Mouse (Mus musculus) forebrain, embryonic 15.5 days (tissue): ENCODE results near the gene Mlst8. TPM values are rescaled to one million over a fixed set of nuclear protein-coding genes. Genes with fewer than 3 reads are reported as not detected.
"Not testable (repeated sequence)": the region's sequence is repeated elsewhere in the genome, so short reads cannot be mapped to it uniquely, and the experiment has no call there.

ENCODE experiments used
- ATAC-seq: fragments of 200-750 bp; cut with Nextera tagmentation; replicated peaks from 2 replicates; pipeline ENCODE4 v1.8.0; 2017; ENCODE audit warnings: mild to moderate bottlenecking, moderate TSS enrichment, moderate library complexity
- H3K27ac ChIP-seq: fragments of 300-500 bp; sonication (generic); replicated peaks from 2 replicates; pipeline ENCODE4 v1.5.1; 2015; ENCODE audit warnings: mild to moderate bottlenecking, inconsistent platforms
- H3K27me3 ChIP-seq: fragments of 300-500 bp; sonication (generic); 2 replicates; pipeline ENCODE4 v1.6.1; 2015; ENCODE audit warnings: inconsistent platforms
- H3K36me3 ChIP-seq: fragments of 300-500 bp; sonication (generic); 2 replicates; pipeline ENCODE4 v1.6.1; 2015; ENCODE audit warnings: mild to moderate bottlenecking, inconsistent platforms
- H3K4me1 ChIP-seq: fragments of 300-500 bp; sonication (generic); 2 replicates; pipeline ENCODE4 v1.6.1; 2015; ENCODE audit warnings: inconsistent platforms
- H3K4me2 ChIP-seq: fragments of 300-500 bp; sonication (generic); replicated peaks from 2 replicates; pipeline ENCODE4 v1.6.1; 2015; ENCODE audit warnings: mild to moderate bottlenecking, inconsistent platforms
- H3K4me3 ChIP-seq: fragments of 300-500 bp; sonication (generic); 2 replicates; pipeline ENCODE4 v1.5.1; 2015; ENCODE audit warnings: mild to moderate bottlenecking, inconsistent platforms
- H3K9ac ChIP-seq: fragments of 300-500 bp; sonication (generic); replicated peaks from 2 replicates; pipeline ENCODE4 v1.6.1; 2015; ENCODE audit warnings: mild to moderate bottlenecking, inconsistent platforms
- H3K9me3 ChIP-seq: fragments of 300-500 bp; sonication (generic); 2 replicates; pipeline ENCODE4 v1.6.1; 2016; ENCODE audit warnings: inconsistent platforms
- WGBS: fragments of 180-500 bp; shearing (Covaris S2); methylation state at CpG from one replicate; pipeline ENCODE4 v1.1.7; 2015; ENCODE audit warnings: mixed read lengths; 5-methylcytosine and 5-hydroxymethylcytosine counted together
- polyA plus RNA-seq: library from polyadenylated mRNA; unstranded; fragments of >200 nt; fragmentation: Nextera tagmentation; extraction: Ambion mirVana; gene quantifications from 2 replicates; pipeline ENCODE4 v1.2.1, GENCODE M21; 2015

Mlst8 gene
- polyA plus RNA-seq, 1 experiment from 2014 or later: 36.4 TPM

DNA sequence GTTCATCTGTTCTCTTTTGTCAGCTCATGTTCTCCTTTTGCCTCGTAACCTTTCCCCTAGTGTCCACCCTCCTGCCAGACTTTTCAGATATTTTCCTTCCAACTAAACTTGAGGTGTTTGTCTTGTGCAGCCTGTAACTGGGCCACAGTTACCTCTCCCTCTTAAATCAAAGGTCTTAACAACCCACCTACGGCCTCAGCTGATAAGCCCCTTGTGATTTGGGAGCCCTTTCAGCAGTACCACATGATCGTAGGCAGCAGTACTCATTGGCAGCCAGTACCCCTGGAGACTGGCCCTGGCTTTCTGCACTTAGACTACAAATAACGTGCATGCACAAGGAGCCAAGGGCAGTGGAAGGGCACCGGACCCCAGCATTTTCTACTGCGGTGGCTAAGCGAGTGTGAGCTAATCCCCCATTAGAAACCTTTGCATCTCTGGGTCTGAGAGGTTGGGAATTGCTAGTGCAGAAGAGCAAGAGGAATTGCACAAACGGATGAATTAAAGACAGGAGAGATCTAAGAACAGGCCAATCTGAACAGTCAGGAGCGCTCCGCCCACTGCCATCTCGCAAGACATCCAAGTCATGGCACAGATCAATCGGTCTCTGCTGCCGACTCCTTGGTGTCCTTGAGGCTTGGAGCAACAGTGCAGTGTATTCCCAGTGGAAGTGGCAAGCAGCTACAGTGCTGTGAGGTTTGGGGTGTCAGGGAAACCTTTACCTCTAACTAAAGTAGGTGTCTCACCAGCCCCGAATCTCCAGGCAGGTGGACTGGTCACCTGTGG, 49.5 kb downstream of the Mlst8 start:
- Histone ChIP-seq H3K36me3 (peaks cover 8% of the 10 kb centered on the region), H3K4me2 (no peak overlapping the region), H3K9me3 (no peaks in the 10 kb centered on the region), H3K9ac (no peak overlapping the region), H3K27me3 (no peaks in the 10 kb centered on the region), H3K27ac (no peak overlapping the region), H3K4me1 (peaks cover 11% of the 10 kb centered on the region), H3K4me3 (no peak overlapping the region)
- no peak for ATAC-seq
- WGBS: 85% methylated on average over 14 of the region's 14 CpGs

DNA sequence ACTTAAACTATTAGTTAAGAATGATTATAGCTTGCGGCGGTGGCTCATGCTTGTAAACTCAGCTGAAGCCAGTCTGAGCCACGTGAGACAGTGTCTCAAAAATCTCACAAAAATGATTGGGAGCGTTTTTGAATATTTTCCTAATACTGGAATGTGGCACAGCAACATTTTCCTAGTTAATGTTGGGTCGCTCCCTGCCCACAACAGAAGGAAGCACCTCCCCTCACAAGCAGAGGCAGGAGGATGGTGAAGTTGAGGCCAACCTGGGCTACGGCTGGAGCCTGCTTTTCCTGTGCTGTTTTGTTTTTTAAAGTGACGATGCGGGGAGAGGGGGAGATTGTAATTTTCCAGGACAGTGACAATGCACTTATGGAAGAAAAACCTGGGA, 51.7 kb downstream of the Mlst8 start:
- H3K9ac ChIP-seq: peak overlapping the region; percentile 84
- peak overlapping the region; percentile 95; the same call in 1 of the 2 replicates for H3K27ac ChIP-seq
- WGBS: 5% methylated on average over 8 of the region's 8 CpGs
- peaks cover 11% of the 10 kb centered on the region for H3K4me1 ChIP-seq
- peak overlapping the region; percentile 51 for H3K4me2 ChIP-seq
- no peaks in the 10 kb centered on the region for H3K9me3 ChIP-seq
- no peaks in the 10 kb centered on the region for H3K27me3 ChIP-seq
- no peak for ATAC-seq
- peaks cover 29% of the 10 kb centered on the region for H3K36me3 ChIP-seq
- H3K4me3 ChIP-seq: peak overlapping the region; percentile 76

DNA sequence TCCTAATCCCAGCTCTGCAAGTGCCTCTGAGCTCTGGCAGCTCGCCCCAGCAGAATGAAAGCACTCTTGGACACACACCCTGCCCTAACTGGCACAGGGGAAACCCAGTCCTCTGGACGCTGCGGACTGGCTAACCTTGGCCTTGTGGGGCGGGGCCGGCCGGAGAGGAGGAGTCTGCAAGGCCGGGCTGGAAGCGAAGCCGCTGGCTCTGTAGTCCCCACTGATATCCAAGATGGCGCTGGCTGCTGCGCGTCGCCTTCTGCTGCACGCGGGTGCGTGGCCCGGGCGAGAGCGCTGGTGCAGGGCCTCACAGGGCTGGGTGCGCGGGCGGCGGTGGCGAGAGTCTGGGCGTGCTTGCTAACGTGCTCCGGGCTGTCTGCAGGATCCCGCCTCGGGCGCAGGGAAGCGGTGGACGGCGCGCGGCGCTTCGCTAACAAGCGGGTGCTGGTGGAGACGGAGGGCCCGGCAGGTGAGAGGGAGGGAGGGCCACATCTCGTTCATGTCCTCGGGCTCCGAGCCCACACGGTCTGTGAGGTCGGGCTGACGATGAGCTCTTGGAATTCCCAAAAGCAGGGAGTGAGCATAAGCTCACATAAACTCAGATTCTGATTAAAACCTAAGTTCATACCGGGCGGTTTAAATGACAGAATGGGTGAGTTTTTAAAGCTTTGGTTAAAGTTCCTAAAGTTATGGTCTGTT, 52.3 kb downstream of the Mlst8 start, which contains the start of gene Eci1:
TSS of gene Eci1 (plus strand) at position 171 of the 699 bp plus-strand sequence.
- peak within 1 kb of the TSS; percentile 51 for H3K4me2 ChIP-seq
- H3K36me3 ChIP-seq: peaks cover 35% of the 10 kb centered on the region
- no peaks in the 10 kb centered on the region for H3K27me3 ChIP-seq
- peak within 1 kb of the TSS; percentile 95 for H3K27ac ChIP-seq
- WGBS: under 1% methylated on average over 48 of the region's 48 CpGs
- peak within 1 kb of the TSS; percentile 76 for H3K4me3 ChIP-seq
- H3K4me1 ChIP-seq: peaks cover 11% of the 10 kb centered on the region
- H3K9me3 ChIP-seq: no peaks in the 10 kb centered on the region
- ATAC-seq: peak; percentile 97
- H3K9ac ChIP-seq: peak within 1 kb of the TSS; percentile 84

DNA sequence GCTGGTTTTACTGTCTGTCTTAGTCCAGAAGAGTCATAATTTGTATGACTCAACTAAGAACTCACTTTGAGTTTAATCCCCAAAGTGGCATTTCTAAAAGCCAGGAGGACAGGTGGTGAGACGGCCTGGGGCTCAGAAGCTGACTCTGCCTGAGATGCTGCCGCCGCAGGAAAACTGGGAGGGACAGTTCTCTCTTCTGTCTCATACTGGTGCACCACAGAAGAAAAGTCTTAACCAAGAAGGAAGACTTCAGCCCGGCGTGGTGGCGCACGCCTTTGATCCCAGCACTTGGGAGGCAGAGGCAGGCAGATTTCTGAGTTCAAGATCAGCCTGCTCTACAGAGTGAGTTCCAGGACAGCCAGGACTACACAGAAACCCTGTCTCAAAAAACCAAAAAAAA, 53.0 kb downstream of the Mlst8 start:
- Histone ChIP-seq H3K36me3 (peaks cover 42% of the 10 kb centered on the region), H3K4me3 (no peak overlapping the region), H3K4me1 (peaks cover 11% of the 10 kb centered on the region), H3K4me2 (peak overlapping the region; percentile 51; the same call in 1 of the 2 replicates), H3K27ac (peak overlapping the region; percentile 95), H3K9me3 (no peaks in the 10 kb centered on the region), H3K9ac (no peak overlapping the region), H3K27me3 (no peaks in the 10 kb centered on the region)
- ATAC-seq: 0 out of 2 replicates have a peak, but pooled peaks have one; percentile 2
- 85% methylated on average over 7 of the region's 7 CpGs for WGBS

DNA sequence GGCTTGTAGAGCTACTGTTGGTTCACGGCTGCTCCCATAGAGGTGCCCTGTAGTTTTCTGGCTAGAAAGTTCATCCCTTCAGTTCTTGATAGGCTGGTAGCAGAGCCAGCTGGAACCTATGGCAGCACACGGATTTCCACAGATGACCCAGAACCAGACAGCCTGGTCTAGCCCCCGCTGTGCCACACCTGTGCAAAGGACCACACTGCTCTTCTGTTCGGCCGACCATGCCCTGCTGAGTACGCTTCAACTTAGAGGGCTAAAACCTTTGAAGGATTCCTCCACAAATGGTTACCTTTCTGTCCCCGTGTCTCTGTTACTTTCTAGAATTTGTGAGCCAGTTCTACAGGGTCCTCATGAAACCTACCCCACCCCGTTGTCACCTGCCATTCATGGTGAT, 53.6 kb downstream of the Mlst8 start:
- H3K4me3 ChIP-seq: not testable (repeated sequence)

DNA sequence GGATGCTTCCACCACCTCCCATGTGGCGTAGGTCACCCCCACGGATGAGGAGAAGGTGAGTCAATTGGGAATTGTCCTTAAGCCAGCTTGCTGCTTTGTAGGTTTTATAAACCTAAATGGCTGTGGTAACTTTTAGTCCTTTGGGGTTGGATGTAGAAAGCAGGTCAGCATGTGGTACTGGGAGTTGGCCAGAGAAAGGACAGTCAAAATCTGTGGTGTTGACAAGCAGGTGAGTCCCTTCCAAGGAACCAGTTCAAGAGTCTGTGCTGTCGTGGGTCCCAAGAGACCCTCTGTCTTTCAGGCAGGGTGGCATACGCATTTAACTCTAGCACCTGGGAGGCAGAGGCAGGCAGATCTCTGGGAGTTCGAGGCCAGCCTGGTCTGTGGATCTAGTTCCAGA, 54.4 kb downstream of the Mlst8 start:
- H3K9ac ChIP-seq: no peak overlapping the region
- H3K9me3 ChIP-seq: no peaks in the 10 kb centered on the region
- ATAC-seq: no peak
- H3K27ac ChIP-seq: no peak overlapping the region
- no peak overlapping the region for H3K4me2 ChIP-seq
- H3K4me3 ChIP-seq: no peak overlapping the region
- peaks cover 56% of the 10 kb centered on the region for H3K36me3 ChIP-seq
- peaks cover 11% of the 10 kb centered on the region for H3K4me1 ChIP-seq
- no peaks in the 10 kb centered on the region for H3K27me3 ChIP-seq
- 91% methylated on average over 5 of the region's 5 CpGs for WGBS

More for the DNA sequence above, 53.6 kb downstream of the Mlst8 start:
- H3K9me3 ChIP-seq, H3K27me3 ChIP-seq, ATAC-seq, H3K9ac ChIP-seq, H3K27ac ChIP-seq, H3K4me2 ChIP-seq: not testable (repeated sequence)
- 90% methylated on average over 6 of the region's 8 CpGs for WGBS
- Histone ChIP-seq H3K36me3 (peaks cover 47% of the 10 kb centered on the region), H3K4me1 (peaks cover 11% of the 10 kb centered on the region)

Other genes starting within 250 kb of the Mlst8 start
- gene Ccnf, start 227.6 kb downstream of the Mlst8 start, polyA plus RNA-seq: 30.1 and 32.7 TPM in 2 replicates
- gene Abca17, start 128.0 kb downstream of the Mlst8 start, polyA plus RNA-seq: 0.22 TPM in 1 of 2 replicates, not detected in the other
- 21.5 and 21.7 TPM in 2 replicates for gene Abca3, start 127.1 kb downstream of the Mlst8 start, polyA plus RNA-seq
- 360 and 364 TPM in 2 replicates for gene Rnps1, start 64.5 kb downstream of the Mlst8 start, polyA plus RNA-seq
- gene Eci1, start 52.4 kb downstream of the Mlst8 start, polyA plus RNA-seq: 40.7 and 42.8 TPM in 2 replicates
- 5.7 and 6.6 TPM in 2 replicates for gene Dnase1l2, start 36.0 kb downstream of the Mlst8 start, polyA plus RNA-seq
- 44.0 and 44.9 TPM in 2 replicates for gene E4f1, start 8.8 kb downstream of the Mlst8 start, polyA plus RNA-seq
- 51.0 and 54.0 TPM in 2 replicates for gene Pgp, start 8.7 kb downstream of the Mlst8 start, polyA plus RNA-seq
- gene Bricd5, start 5.2 kb downstream of the Mlst8 start, polyA plus RNA-seq: 0.40 TPM in 1 of 2 replicates, not detected in the other
- gene Caskin1, start 9.5 kb upstream of the Mlst8 start, polyA plus RNA-seq: 25.6 and 26.4 TPM in 2 replicates
- 107 and 112 TPM in 2 replicates for gene Traf7, start 48.9 kb upstream of the Mlst8 start, polyA plus RNA-seq
- gene Rab26, start 55.1 kb upstream of the Mlst8 start, polyA plus RNA-seq: 5.7 and 6.6 TPM in 2 replicates
- gene Pkd1, start 70.8 kb upstream of the Mlst8 start, polyA plus RNA-seq: 17.1 and 22.9 TPM in 2 replicates
- 68.7 and 75.6 TPM in 2 replicates for gene Tsc2, start 153.6 kb upstream of the Mlst8 start, polyA plus RNA-seq
- gene Nthl1, start 153.6 kb upstream of the Mlst8 start, polyA plus RNA-seq: 12.5 and 12.7 TPM in 2 replicates
- gene Slc9a3r2, start 171.2 kb upstream of the Mlst8 start, polyA plus RNA-seq: 26.7 and 27.6 TPM in 2 replicates
- not detected in 2 replicates for gene Npw, start 179.4 kb upstream of the Mlst8 start, polyA plus RNA-seq
- gene Zfp598, start 190.6 kb upstream of the Mlst8 start, polyA plus RNA-seq: 19.1 and 20.9 TPM in 2 replicates
- gene Syngr3, start 210.9 kb upstream of the Mlst8 start, polyA plus RNA-seq: 134 and 145 TPM in 2 replicates
- gene Gfer, start 217.1 kb upstream of the Mlst8 start, polyA plus RNA-seq: 38.7 TPM in 2 replicates
- 1.4 and 2.0 TPM in 2 replicates for gene Noxo1, start 217.2 kb upstream of the Mlst8 start, polyA plus RNA-seq
- gene Tbl3, start 228.6 kb upstream of the Mlst8 start, polyA plus RNA-seq: 79.5 and 83.9 TPM in 2 replicates
- gene Rnf151, start 239.0 kb upstream of the Mlst8 start, polyA plus RNA-seq: not detected in 2 replicates
- 816 and 846 TPM in 2 replicates for gene Rps2, start 239.0 kb upstream of the Mlst8 start, polyA plus RNA-seq
- 249 and 261 TPM in 2 replicates for gene Ndufb10, start 245.4 kb upstream of the Mlst8 start, polyA plus RNA-seq
- gene Rpl3l, start 248.7 kb upstream of the Mlst8 start, polyA plus RNA-seq: not detected in 2 replicates